Mouse (Mus musculus) myocyte (in vitro differentiated cells): ENCODE results near the gene Add2. TPM values are rescaled to one million over a fixed set of nuclear protein-coding genes. Genes with fewer than 3 reads are reported as not detected.
"Not testable (repeated sequence)": the region's sequence is repeated elsewhere in the genome, so short reads cannot be mapped to it uniquely, and the experiment has no call there.

Source experiments
- H3K27me3 ChIP-seq: one replicate; pipeline ENCODE4 v1.6.1; 2011; ENCODE audit not compliant: control insufficient read depth, insufficient read depth, insufficient read length
- H3K36me3 ChIP-seq: one replicate; pipeline ENCODE4 v1.6.1; 2011; ENCODE audit not compliant: control insufficient read depth, insufficient read depth
- H3K4me2 ChIP-seq: one replicate; pipeline ENCODE4 v1.6.1; 2011; ENCODE audit warnings: low read depth, control low read depth
- H3K4me3 ChIP-seq: one replicate; pipeline ENCODE4 v1.5.1; 2011; ENCODE audit warnings: mild to moderate bottlenecking, control low read depth, moderate library complexity
- H3K79me2 ChIP-seq: one replicate; pipeline ENCODE4 v1.6.1; 2011; ENCODE audit not compliant: control insufficient read depth, insufficient read depth
- H3ac ChIP-seq: one replicate; pipeline ENCODE4 v1.6.1; 2011; ENCODE audit not compliant: control insufficient read depth, insufficient read length
- CEBPB ChIP-seq: IDR thresholded peaks from 2 replicates; pipeline ENCODE4 v1.6.1; 2011; ENCODE audit warnings: mild to moderate bottlenecking, moderate library complexity; ENCODE audit not compliant: poor library complexity, insufficient read depth, severe bottlenecking
- E2F4 ChIP-seq: IDR thresholded peaks from one replicate; pipeline ENCODE4 v1.6.1; 2011; ENCODE audit warnings: mild to moderate bottlenecking, control low read depth, moderate library complexity; ENCODE audit not compliant: insufficient read depth
- MAX ChIP-seq: IDR thresholded peaks from one replicate; pipeline ENCODE4 v1.6.1; 2011; ENCODE audit warnings: low read depth, mild to moderate bottlenecking, control low read depth
- MYOD1 ChIP-seq, 3 experiments: IDR thresholded peaks; one replicate each; pipeline ENCODE4 v1.6.1; 2011; ENCODE audit warnings: control low read depth in 2 of 3, low read depth in 2 of 3, mild to moderate bottlenecking in 2 of 3, moderate library complexity in 1 of 3; ENCODE audit not compliant: insufficient read length in 2 of 3, control insufficient read depth in 1 of 3
- MYOG ChIP-seq, 3 experiments: IDR thresholded peaks; one replicate each; pipeline ENCODE4 v1.6.1; 2011; ENCODE audit warnings: control low read depth in 2 of 3, low read depth in 2 of 3, mild to moderate bottlenecking in 2 of 3; ENCODE audit not compliant: insufficient read length in 2 of 3, control insufficient read depth in 1 of 3, insufficient read depth in 1 of 3
- POLR2A ChIP-seq: IDR thresholded peaks from one replicate; pipeline ENCODE4 v1.6.1; 2011; ENCODE audit warnings: low read depth, mild to moderate bottlenecking, control low read depth, moderate library complexity; ENCODE audit not compliant: insufficient read length
- POLR2AphosphoS2 ChIP-seq: IDR thresholded peaks from one replicate; pipeline ENCODE4 v1.6.1; 2011; ENCODE audit warnings: low read depth, control low read depth; ENCODE audit not compliant: insufficient read length
- REST ChIP-seq: IDR thresholded peaks from one replicate; pipeline ENCODE4 v1.6.1; 2011; ENCODE audit warnings: mild to moderate bottlenecking, control low read depth, moderate library complexity; ENCODE audit not compliant: insufficient read depth, insufficient read length
- SRF ChIP-seq: IDR thresholded peaks from one replicate; pipeline ENCODE4 v1.6.1; 2011; ENCODE audit warnings: low read depth; ENCODE audit not compliant: control insufficient read depth, insufficient read length
- TCF12 ChIP-seq: IDR thresholded peaks from one replicate; pipeline ENCODE4 v1.6.1; 2011; ENCODE audit warnings: mild to moderate bottlenecking, control low read depth; ENCODE audit not compliant: poor library complexity, insufficient read depth, severe bottlenecking
- TCF3 ChIP-seq: IDR thresholded peaks from one replicate; pipeline ENCODE4 v1.6.1; 2011; ENCODE audit warnings: low read depth, control low read depth; ENCODE audit not compliant: insufficient read length
- USF1 ChIP-seq: IDR thresholded peaks from one replicate; pipeline ENCODE4 v1.6.1; 2011; ENCODE audit warnings: low read depth, mild to moderate bottlenecking, control low read depth, moderate library complexity
- polyA plus RNA-seq: library from polyadenylated mRNA; unstranded; fragments of >200 nt; fragmentation: generic; extraction: Trizol; gene quantifications from one replicate; pipeline ENCODE4 v1.2.1, GENCODE M21; 2012; ENCODE audit warnings: missing spikeins

Gene Add2
- polyA plus RNA-seq: 3.6 TPM

DNA sequence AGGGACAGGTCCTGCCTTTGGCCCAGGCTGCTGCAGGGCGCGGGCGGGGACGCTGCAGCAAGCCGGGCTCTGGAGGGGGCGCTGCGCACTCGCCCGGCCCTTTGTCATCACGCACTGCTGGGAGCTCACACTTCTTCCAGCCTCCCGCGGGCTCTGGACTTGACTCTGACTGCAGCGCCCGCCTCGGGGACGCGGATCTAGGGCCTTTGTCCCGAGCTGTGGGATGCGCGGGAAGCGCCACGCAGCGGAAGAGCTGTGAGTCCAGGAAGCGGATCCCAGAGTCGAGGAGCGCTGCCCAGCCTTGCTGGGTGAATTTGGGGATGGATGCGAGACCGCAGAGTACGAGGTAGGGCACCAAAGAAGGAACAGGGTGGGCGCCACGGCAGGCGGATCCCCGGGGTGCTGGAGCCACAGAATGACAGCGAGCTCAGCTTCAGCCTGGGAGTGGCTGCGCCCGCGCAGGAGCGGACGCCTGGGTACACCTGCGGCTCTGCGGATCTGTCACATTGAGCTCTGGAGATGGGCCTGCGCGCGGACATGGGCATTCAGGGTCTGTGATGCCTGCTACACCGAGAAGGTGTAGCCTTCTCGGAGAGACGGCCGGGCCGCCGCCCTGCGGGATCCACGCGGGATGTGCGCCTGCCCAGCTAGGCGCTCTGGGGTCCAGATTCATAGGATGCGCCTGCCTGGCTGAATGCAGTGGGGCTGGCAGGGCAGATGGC is at the start of gene Add2:
Gene Add2 (plus strand): TSS at position 81 of the 722 bp plus-strand sequence.
- peak within 1 kb of the TSS; percentile 52 for H3K4me2 ChIP-seq
- peaks cover 4% of the 10 kb centered on the region for H3K27me3 ChIP-seq
- no peaks in the 10 kb centered on the region for H3K36me3 ChIP-seq
- H3ac ChIP-seq: no peak within 1 kb of the TSS
- TF ChIP-seq TCF3 (no peak), TCF12 (no peak), SRF (no peak), USF1 (no peak), POLR2AphosphoS2 (no peak), MYOG (IDR thresholded peaks at IDR 0.05; ENCODE audit: control insufficient read depth in 1 of 3, insufficient read depth in 1 of 3, insufficient read length in 2 of 3, low read depth in 2 of 3) (no peak), CEBPB (no peak), REST (no peak), MYOD1 (IDR thresholded peaks at IDR 0.05; ENCODE audit: control insufficient read depth in 1 of 3, insufficient read length in 2 of 3, low read depth in 2 of 3) (no peak), E2F4 (no peak), MAX (no peak), POLR2A (no peak)
- H3K4me3 ChIP-seq: no peak within 1 kb of the TSS
- H3K79me2 ChIP-seq: no peaks in the 10 kb centered on the region

DNA sequence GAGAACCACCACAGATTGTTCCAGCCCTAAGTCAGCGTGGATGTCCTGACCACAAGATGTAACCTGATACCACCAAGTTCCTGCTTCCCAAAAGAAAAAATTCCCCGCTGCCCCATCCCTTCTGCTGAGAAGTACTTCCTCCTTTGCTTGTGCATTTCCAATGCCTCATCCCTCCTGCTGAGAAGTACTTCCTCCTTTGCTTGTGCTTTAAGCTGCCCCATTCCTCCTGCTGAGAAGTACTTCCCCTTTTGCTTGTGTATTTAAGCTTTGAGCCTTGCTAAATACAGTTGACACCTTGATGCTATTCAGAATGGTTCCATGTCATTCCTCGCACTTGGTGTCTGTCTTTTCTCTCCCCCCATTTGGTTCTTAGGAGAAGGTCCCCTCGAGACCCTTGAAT is 49.7 kb upstream of the Add2 start:
- H3K27me3 ChIP-seq, H3K4me3 ChIP-seq, H3ac ChIP-seq, H3K36me3 ChIP-seq, H3K4me2 ChIP-seq, H3K79me2 ChIP-seq: not testable (repeated sequence)

DNA sequence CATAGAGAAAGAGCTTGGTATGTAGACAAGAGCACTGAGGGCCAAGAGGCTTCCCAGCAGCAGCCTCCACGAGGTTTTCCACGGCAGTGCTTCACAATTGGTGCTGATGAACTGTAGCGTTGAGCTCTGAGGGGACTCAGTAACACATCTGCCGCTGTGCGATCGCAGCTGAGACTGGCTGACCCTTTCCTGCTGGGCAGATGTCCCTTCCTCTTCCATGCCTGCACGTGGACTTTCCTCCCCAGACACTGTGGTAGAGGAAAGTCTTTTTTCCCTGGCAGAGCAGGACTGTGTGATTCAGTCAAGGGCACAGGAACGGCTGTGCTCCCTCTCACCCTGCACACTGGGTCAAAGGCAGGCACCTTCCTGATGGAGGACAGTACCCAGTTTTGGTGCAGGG is 44.1 kb upstream of the Add2 start:
- H3ac ChIP-seq: no peak overlapping the region
- no peaks in the 10 kb centered on the region for H3K36me3 ChIP-seq
- H3K4me3 ChIP-seq: no peak overlapping the region
- no peak overlapping the region for H3K4me2 ChIP-seq
- H3K79me2 ChIP-seq: no peaks in the 10 kb centered on the region
- H3K27me3 ChIP-seq: no peaks in the 10 kb centered on the region
- TF ChIP-seq CEBPB (no peak), REST (no peak), TCF3 (no peak), MYOG (IDR thresholded peaks at IDR 0.05; ENCODE audit: control insufficient read depth in 1 of 3, insufficient read depth in 1 of 3, insufficient read length in 2 of 3, low read depth in 2 of 3) (no peak), USF1 (no peak), TCF12 (no peak), E2F4 (no peak)

DNA sequence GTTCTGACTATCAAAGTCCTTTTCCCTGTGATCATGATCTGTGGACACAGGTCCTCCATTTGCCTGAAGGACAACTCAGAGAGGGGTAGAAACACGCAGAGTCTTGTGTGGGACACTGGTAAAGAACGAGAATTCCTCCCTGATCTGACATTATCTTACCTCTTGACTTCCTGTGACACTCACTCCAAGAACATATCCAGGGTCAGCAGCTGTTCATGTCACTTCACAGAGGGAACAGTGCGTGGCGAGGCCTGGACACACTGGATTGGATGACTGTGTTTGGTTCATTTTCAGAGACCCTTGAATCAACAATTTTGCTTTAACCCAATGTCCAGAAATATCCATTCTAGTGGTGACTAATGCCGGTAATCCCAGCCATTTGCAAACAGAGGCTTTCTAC is 38.9 kb upstream of the Add2 start:
- not testable (repeated sequence) for H3K79me2 ChIP-seq, H3ac ChIP-seq, H3K4me2 ChIP-seq, H3K36me3 ChIP-seq, H3K27me3 ChIP-seq, H3K4me3 ChIP-seq
- TF ChIP-seq MYOD1 (IDR thresholded peaks at IDR 0.05; ENCODE audit: control insufficient read depth in 1 of 3, insufficient read length in 2 of 3, low read depth in 2 of 3): peak in 2 of 3 experiments; percentile 59 to 64

DNA sequence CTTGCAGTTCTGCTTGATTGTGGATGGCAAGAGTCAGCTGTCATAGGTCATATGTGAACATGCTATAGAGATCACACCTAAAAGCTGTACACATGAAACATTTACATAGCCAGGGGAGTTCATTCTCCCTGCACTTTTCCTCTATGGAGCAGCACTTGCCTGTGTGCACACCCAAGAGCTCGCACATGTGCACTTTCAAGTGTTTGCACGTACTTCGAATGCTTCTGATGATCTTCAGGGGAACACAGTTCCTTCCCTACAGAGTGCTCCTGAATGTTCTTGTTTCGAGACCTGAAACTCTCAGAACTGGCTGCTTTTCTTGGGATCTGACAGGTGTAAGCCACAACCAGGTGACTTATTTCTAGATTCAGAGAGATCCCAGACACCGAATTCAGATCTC is 37.7 kb upstream of the Add2 start:
- not testable (repeated sequence) for H3K36me3 ChIP-seq, H3K27me3 ChIP-seq, H3K4me2 ChIP-seq, H3K4me3 ChIP-seq, H3K79me2 ChIP-seq, H3ac ChIP-seq

DNA sequence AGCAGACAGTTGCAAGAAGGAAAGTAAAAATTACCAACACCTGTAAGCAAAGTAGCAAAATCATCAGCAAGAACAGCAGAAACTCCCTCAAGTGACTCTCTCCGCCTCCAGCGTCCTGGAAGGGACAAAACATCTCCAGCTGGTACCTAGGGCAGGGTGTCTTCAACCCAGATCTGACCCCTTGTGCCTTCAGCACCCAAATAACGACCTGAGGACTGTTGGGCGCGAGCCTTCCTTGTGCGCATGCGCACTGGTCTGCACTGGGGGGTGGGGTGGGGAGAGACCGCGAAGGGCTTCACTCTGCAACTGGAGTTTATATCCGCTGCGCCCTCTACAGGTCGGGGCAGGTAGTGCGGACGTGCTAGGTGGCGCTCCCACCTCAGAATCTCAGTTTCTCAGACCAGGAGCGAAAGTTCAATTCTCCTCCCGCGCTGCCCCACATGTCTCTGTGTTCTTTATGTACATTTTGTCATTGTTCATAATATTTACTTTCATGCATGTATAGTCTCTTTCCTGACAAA is 25.0 kb upstream of the Add2 start:
- Histone ChIP-seq H3K27me3 (no peaks in the 10 kb centered on the region), H3K79me2 (no peaks in the 10 kb centered on the region), H3K36me3 (no peaks in the 10 kb centered on the region), H3K4me2 (no peak overlapping the region), H3K4me3 (no peak overlapping the region), H3ac (no peak overlapping the region)
- TF ChIP-seq TCF12 (no peak), REST (no peak), SRF (no peak), MYOG (IDR thresholded peaks at IDR 0.05; ENCODE audit: control insufficient read depth in 1 of 3, insufficient read depth in 1 of 3, insufficient read length in 2 of 3, low read depth in 2 of 3) (no peak), CEBPB (no peak), E2F4 (no peak), MYOD1 (IDR thresholded peaks at IDR 0.05; ENCODE audit: control insufficient read depth in 1 of 3, insufficient read length in 2 of 3, low read depth in 2 of 3) (no peak), POLR2A (no peak), MAX (no peak), TCF3 (no peak), POLR2AphosphoS2 (no peak), USF1 (no peak)
